Mouse (Mus musculus): ENCODE results near the gene Tom1l2.

GRCm38 (mm10) chr11:60303497-60303896 lies 49.2 kb downstream of the Tom1l2 start:
- TF ChIP-seq POLR2A (IDR thresholded peaks at IDR 0.05; ENCODE audit: borderline replicate concordance, low read depth, low read length) (no peak), CTCF (IDR thresholded peaks at IDR 0.05; ENCODE audit: low read depth, low read length) (no peak)

Measured in bone marrow macrophage, adult 2 months (primary cell).